Mouse (Mus musculus) hindbrain, embryonic 13.5 days (tissue): ENCODE data around the gene C8b. TPM values are rescaled to one million over a fixed set of nuclear protein-coding genes. Genes with fewer than 3 reads are reported as not detected.
A peak's percentile ranks its signal among the peaks of the same experiment; 100 is the strongest.

Experiments
- ATAC-seq: fragments of 200-750 bp; cut with Nextera tagmentation; 2 replicates; pipeline ENCODE4 v1.8.0; 2017; ENCODE audit warnings: moderate TSS enrichment; ENCODE audit not compliant: low FRiP score
- H3K27ac ChIP-seq: fragments of 300-500 bp; sonication (generic); 2 replicates; pipeline ENCODE4 v1.5.1; 2015; ENCODE audit warnings: inconsistent platforms, mild to moderate bottlenecking, moderate library complexity
- H3K27me3 ChIP-seq: fragments of 300-500 bp; sonication (generic); 2 replicates; pipeline ENCODE4 v1.6.1; 2015; ENCODE audit warnings: mild to moderate bottlenecking, inconsistent platforms
- H3K36me3 ChIP-seq: fragments of 300-500 bp; sonication (generic); 2 replicates; pipeline ENCODE4 v1.6.1; 2015; ENCODE audit warnings: mild to moderate bottlenecking, inconsistent platforms
- H3K4me1 ChIP-seq: fragments of 300-500 bp; sonication (generic); replicated peaks from 2 replicates; pipeline ENCODE4 v1.6.1; 2015; ENCODE audit warnings: inconsistent platforms
- H3K4me2 ChIP-seq: fragments of 300-500 bp; sonication (generic); 2 replicates; pipeline ENCODE4 v1.6.1; 2015; ENCODE audit warnings: inconsistent platforms, mild to moderate bottlenecking, moderate library complexity
- H3K4me3 ChIP-seq: fragments of 300-500 bp; sonication (generic); 2 replicates; pipeline ENCODE4 v1.5.1; 2015; ENCODE audit warnings: mild to moderate bottlenecking, inconsistent platforms
- H3K9ac ChIP-seq: fragments of 300-500 bp; sonication (generic); 2 replicates; pipeline ENCODE4 v1.6.1; 2015; ENCODE audit warnings: mild to moderate bottlenecking, inconsistent platforms
- H3K9me3 ChIP-seq: fragments of 300-500 bp; sonication (generic); 2 replicates; pipeline ENCODE4 v1.6.1; 2016; ENCODE audit warnings: inconsistent platforms
- WGBS: fragments of 180-500 bp; shearing (Covaris S2); methylation state at CpG from one replicate; pipeline ENCODE4 v1.1.7; 2015; 5-methylcytosine and 5-hydroxymethylcytosine counted together
- polyA plus RNA-seq: library from polyadenylated mRNA; unstranded; fragments of >200 nt; fragmentation: Nextera tagmentation; extraction: Ambion mirVana; gene quantifications from 2 replicates; pipeline ENCODE4 v1.2.1, GENCODE M21; 2015

Gene C8b
- polyA plus RNA-seq, 1 experiment from 2014 or later: not detected

DNA sequence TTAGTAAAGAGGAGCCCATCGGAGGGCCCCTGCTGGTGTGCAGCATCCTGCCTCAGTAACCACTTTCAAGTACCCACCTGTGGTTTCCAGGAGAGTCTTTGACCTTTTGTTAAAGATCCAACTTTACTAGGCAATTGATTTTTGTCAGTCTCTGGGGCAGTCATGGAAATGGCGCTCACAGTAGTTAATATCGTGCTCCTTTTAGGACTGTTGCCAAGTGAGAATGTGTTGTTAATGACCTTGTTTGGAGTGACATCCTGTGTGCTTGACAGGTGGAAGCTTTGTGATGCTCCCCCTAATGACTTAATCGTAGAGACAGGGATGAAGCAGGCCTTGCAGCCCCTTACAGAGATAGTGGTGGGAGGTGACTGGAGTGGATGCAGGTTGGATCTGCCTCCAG lies 4.2 kb downstream of the C8b start:
- Histone ChIP-seq H3K4me3 (no peak overlapping the region), H3K36me3 (no peaks in the 10 kb centered on the region), H3K4me2 (no peak overlapping the region), H3K27me3 (no peaks in the 10 kb centered on the region), H3K9ac (no peak overlapping the region), H3K27ac (no peak overlapping the region), H3K4me1 (peaks cover 6% of the 10 kb centered on the region), H3K9me3 (peaks cover 3% of the 10 kb centered on the region; the same call in 1 of the 2 replicates)
- no peak for ATAC-seq
- 61% methylated on average over 4 of the region's 4 CpGs for WGBS

DNA sequence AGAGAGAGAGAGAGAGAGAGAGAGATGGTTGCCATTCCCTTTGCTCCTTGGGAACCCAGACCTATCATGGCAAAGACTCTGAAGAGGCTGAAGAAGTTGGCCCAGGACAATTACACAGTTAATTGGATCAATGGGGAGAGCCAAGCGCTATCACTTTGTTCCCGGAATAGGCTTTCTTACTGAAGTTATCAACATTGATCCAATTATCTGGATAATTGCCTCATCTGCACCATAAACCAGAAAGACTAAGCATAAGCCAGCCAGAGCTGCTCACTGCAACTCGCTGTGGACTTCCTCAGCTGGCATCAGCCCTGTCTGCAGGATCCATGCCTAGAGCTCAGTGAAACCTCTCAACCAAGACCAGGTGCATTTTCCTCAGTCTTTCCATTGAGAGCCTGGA lies 9.5 kb downstream of the C8b start:
- H3K36me3 ChIP-seq: no peaks in the 10 kb centered on the region
- H3K9me3 ChIP-seq: no peaks in the 10 kb centered on the region
- H3K9ac ChIP-seq: no peak overlapping the region
- H3K4me3 ChIP-seq: no peak overlapping the region
- H3K4me2 ChIP-seq: no peak overlapping the region
- WGBS: 67% methylated on average over 3 of the region's 3 CpGs
- no peak overlapping the region for H3K27ac ChIP-seq
- ATAC-seq: no peak
- no peaks in the 10 kb centered on the region for H3K27me3 ChIP-seq
- no peaks in the 10 kb centered on the region for H3K4me1 ChIP-seq

DNA sequence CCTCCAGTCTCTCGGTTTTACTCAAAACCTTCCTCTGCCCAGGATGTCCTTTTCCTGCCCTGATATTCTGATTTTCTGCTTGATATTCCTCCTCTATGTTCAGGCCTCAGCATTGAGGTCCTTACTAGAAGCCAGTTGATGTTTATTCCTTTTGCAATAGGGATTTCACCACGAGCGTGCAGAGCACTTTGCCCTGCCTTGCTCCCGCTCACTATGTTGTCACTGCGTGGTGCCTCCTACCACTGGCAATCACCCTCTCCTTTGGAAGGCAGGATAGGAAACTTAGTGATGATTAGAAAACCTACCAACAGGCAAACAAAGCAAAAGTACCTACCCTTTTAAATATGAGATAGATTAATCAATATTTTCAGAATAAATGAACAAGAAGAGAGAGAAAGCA lies 13.3 kb downstream of the C8b start:
- Histone ChIP-seq H3K9me3 (no peaks in the 10 kb centered on the region), H3K4me3 (no peak overlapping the region), H3K27me3 (no peaks in the 10 kb centered on the region), H3K9ac (no peak overlapping the region), H3K4me1 (no peaks in the 10 kb centered on the region), H3K4me2 (no peak overlapping the region), H3K27ac (no peak overlapping the region), H3K36me3 (no peaks in the 10 kb centered on the region)
- no peak for ATAC-seq
- WGBS: 87% methylated on average over 5 of the region's 5 CpGs

DNA sequence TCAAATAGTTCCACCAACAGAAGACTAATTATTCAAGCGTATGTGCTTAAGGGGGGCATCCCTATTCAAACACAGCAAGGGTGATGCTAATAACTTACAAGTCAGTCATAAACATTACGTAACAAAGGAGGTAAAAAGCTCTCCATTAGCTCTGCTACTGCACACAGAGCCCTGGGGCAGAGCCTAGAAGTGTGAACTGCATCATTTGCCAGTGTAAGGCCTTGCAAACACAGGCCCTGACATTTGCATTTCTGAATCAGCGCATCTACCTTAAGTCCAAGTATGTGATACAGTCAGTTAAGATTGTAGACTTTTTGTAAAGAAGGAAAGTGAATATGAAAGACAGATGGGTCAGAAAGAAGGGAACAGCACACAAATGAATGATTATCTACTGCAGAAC lies 15.3 kb downstream of the C8b start:
- H3K4me1 ChIP-seq: no peaks in the 10 kb centered on the region
- no peak overlapping the region for H3K9ac ChIP-seq
- no peak overlapping the region for H3K4me3 ChIP-seq
- no peaks in the 10 kb centered on the region for H3K27me3 ChIP-seq
- H3K4me2 ChIP-seq: no peak overlapping the region
- H3K27ac ChIP-seq: no peak overlapping the region
- 86% methylated on average over 3 of the region's 3 CpGs for WGBS
- no peaks in the 10 kb centered on the region for H3K9me3 ChIP-seq
- no peaks in the 10 kb centered on the region for H3K36me3 ChIP-seq
- ATAC-seq: no peak

DNA sequence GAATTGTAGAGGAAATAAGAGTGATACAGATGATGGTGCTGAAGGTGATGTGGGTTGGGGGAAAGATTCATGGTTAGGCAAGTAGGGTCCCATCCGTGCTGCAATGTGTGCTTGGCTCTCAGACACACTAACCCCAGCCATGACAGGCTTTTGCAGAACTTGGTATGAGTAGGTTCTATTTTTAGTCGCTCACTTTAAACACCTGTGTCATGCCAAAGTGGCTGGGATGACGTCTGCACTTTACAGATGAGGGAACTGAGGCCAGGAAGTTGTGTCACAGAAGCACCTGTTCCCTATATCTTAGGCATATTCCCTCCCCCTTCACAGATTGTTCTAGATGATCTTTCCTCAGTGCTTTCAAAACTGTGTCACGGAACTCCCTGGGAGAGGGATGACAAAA lies 16.2 kb downstream of the C8b start:
- Histone ChIP-seq H3K9ac (no peak overlapping the region), H3K27me3 (no peaks in the 10 kb centered on the region), H3K4me2 (no peak overlapping the region), H3K9me3 (no peaks in the 10 kb centered on the region), H3K4me1 (no peaks in the 10 kb centered on the region), H3K27ac (no peak overlapping the region), H3K4me3 (no peak overlapping the region), H3K36me3 (no peaks in the 10 kb centered on the region)
- WGBS: 93% methylated on average over 4 of the region's 4 CpGs
- no peak for ATAC-seq

DNA sequence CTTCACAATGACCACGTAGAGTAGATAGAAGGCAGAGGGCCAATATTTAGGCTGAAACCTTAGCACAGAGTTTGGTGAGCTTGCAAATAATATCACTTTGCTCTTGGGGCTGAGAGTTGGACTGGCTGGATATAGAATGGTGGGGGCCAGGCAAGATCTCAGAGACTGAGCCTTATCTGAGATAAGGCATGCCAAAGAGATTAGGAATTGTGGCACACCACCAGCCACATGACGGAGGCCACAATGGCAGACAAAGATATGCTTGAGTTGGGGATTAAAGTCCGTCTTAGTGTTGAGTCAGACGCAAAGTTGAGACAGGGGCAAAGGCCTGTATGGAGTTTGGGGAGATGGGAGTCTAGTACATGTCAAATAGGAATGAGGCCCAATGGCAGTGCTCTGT lies 26.0 kb downstream of the C8b start:
- Histone ChIP-seq H3K4me3 (no peak overlapping the region), H3K9me3 (no peaks in the 10 kb centered on the region), H3K27me3 (no peaks in the 10 kb centered on the region), H3K36me3 (no peaks in the 10 kb centered on the region), H3K4me1 (no peaks in the 10 kb centered on the region; the same call in 1 of the 2 replicates), H3K27ac (no peak overlapping the region), H3K4me2 (no peak overlapping the region), H3K9ac (no peak overlapping the region)
- WGBS: 96% methylated on average over 4 of the region's 4 CpGs
- ATAC-seq: no peak

DNA sequence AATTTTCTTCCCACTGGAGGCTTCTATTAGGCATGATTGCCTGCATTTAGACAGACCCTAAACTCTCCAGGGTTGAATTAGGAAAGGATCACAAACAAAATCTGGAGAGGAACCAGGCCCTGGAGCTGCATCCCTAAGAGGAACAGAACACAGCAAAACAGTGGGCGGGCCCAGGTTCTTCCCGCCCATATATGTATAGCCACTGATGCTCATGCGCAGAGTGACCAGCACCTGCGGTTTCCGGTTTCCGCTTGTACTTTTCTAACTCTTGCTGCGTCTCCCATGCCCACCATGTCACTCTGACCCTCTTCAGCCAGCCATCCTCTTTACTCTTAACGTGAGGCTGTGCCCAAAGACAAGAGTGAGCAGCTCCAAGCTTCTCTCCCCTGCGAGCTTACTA lies 32.8 kb downstream of the C8b start:
- no peak overlapping the region for H3K4me3 ChIP-seq
- no peak overlapping the region for H3K9ac ChIP-seq
- H3K27me3 ChIP-seq: no peaks in the 10 kb centered on the region
- H3K4me1 ChIP-seq: peaks cover 8% of the 10 kb centered on the region
- H3K36me3 ChIP-seq: no peaks in the 10 kb centered on the region
- no peak overlapping the region for H3K4me2 ChIP-seq
- WGBS: 83% methylated on average over 9 of the region's 9 CpGs
- H3K27ac ChIP-seq: no peak overlapping the region
- ATAC-seq: no peak
- H3K9me3 ChIP-seq: no peaks in the 10 kb centered on the region

DNA sequence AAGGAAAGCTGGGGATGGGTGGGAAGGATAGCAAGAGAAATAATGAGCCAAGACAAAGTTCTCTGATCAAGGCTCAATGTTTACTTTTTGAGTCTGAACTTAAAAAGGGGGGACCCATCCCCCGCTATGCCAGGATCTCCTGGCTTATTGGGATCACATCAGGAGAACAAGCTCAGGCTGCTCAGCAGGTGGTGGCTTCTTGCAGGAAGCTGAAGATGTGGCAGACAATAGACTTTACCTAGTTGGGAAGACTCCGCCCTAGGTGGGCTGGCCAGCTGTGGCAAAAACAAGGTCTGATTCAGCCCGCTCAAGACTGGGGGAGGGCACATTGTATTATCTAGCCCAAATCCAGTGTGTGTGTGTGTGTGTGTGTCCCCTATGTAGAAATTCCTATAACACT lies 35.5 kb downstream of the C8b start:
- no peaks in the 10 kb centered on the region for H3K36me3 ChIP-seq
- H3K27me3 ChIP-seq: no peaks in the 10 kb centered on the region
- 89% methylated on average over 3 of the region's 3 CpGs for WGBS
- no peaks in the 10 kb centered on the region for H3K9me3 ChIP-seq
- no peak overlapping the region for H3K4me2 ChIP-seq
- no peak overlapping the region for H3K27ac ChIP-seq
- no peak for ATAC-seq
- H3K4me1 ChIP-seq: peaks cover 17% of the 10 kb centered on the region; the same call in 1 of the 2 replicates
- H3K9ac ChIP-seq: no peak overlapping the region
- no peak overlapping the region for H3K4me3 ChIP-seq

DNA sequence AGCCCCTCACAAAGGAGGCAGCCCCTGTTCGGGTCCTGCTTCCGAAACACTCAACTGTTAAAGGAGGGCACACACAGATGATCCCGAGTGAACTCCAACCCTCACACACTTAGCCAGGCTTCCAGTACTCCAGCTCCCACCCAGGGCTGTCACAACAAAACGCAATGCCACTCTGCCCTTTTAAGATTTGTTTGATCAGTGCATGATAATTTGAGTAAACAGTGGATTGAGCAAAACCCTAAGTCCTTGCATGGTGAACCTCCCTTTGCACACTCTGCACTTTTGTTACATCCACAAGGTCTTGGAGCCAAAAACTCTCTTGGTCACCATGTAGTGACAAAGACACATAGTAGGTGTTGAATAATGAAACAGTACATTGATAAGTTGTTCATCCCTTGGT lies 38.0 kb downstream of the C8b start:
- H3K27me3 ChIP-seq: no peaks in the 10 kb centered on the region
- WGBS: 88% methylated on average over 4 of the region's 4 CpGs
- ATAC-seq: no peak

DNA sequence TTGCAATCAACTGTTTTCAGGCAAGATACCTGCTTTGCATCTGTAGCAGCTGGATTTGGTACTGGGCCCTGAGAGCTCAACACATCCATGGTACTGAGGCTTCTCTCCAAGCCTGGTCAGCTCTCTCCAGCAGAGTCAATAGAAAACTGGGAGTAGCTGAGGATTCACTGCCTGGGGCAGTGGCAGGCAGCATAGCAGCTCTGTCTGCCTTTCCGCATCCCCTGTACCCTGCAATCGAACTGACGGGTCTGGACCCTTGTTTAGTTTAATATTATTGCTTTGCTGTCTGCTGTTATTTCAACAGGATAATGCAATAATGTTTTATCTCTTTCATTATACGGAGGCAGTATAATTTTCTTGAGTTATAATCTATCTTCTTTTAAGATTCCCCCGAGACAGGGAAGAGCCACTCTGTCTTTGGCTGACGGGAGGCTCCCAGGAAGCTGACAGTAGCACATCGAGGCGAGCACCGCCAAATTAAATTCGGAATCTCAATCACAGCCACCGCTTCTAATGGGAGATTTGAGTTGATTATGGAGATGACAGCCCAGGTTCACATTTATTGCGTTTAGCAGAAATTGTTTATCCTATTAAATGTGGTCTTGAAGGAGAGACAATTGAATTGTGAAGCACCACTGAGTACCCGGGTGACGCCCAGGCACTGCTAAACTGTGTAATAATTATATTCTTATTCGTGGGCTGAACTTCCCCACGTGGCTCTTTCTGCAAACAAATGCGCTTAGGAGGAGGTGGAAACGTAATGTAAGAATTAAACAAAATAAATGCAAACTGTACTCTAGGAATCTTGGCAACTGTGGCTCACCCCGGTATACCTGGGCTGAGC lies 39.5 kb downstream of the C8b start:
- WGBS: 54% methylated on average over 19 of the region's 19 CpGs
- no peak overlapping the region for H3K4me2 ChIP-seq
- H3K27me3 ChIP-seq: no peaks in the 10 kb centered on the region
- H3K4me3 ChIP-seq: no peak overlapping the region
- no peaks in the 10 kb centered on the region for H3K36me3 ChIP-seq
- no peaks in the 10 kb centered on the region for H3K9me3 ChIP-seq
- peak overlapping the region; percentile 12; the same call in 1 of the 2 replicates for H3K27ac ChIP-seq
- 0 out of 2 replicates have a peak, but pooled peaks have one; percentile 65 for ATAC-seq
- peaks cover 12% of the 10 kb centered on the region for H3K4me1 ChIP-seq
- H3K9ac ChIP-seq: no peak overlapping the region

More for the DNA sequence above, 38.0 kb downstream of the C8b start:
- no peak overlapping the region for H3K4me3 ChIP-seq
- H3K36me3 ChIP-seq: no peaks in the 10 kb centered on the region
- 0 out of 2 replicates have a peak, but pooled peaks cover 10% of the 10 kb centered on the region for H3K4me1 ChIP-seq
- no peaks in the 10 kb centered on the region for H3K9me3 ChIP-seq
- no peak overlapping the region for H3K4me2 ChIP-seq
- H3K9ac ChIP-seq: no peak overlapping the region
- no peak overlapping the region for H3K27ac ChIP-seq

DNA sequence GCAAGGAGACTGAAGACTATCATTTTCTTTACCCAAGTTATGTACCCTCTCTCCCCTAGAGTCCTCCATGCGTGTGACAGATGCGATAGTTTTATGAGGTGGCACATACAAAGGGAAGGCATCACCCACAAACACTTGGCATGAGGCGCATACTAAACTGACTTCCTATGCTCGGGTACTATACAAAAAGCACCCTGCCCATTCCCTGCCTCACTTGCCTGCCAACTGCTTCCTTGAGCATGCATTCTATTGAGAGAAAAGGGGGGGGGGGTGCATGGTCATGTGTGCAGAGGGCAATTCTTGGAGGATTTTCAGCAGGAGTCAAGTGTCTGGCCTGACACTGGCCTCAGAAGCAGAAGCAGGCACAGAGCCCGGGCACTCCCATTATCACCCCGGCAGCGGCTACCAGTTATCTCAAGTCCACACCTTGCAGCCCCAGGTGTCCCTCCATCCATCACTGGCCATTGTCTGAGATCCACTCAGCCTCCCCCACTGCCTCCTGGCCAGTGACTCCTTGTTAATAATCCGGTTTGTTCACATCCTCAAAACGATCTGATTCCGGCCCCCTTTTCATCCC lies 44.7 kb downstream of the C8b start:
- Histone ChIP-seq H3K9ac (no peak overlapping the region), H3K27ac (no peak overlapping the region), H3K36me3 (no peaks in the 10 kb centered on the region), H3K9me3 (no peaks in the 10 kb centered on the region), H3K4me3 (no peak overlapping the region), H3K27me3 (no peaks in the 10 kb centered on the region), H3K4me1 (peaks cover 10% of the 10 kb centered on the region), H3K4me2 (no peak overlapping the region)
- 65% methylated on average over 10 of the region's 10 CpGs for WGBS
- ATAC-seq: peak; percentile 52; the same call in 1 of the 2 replicates

DNA sequence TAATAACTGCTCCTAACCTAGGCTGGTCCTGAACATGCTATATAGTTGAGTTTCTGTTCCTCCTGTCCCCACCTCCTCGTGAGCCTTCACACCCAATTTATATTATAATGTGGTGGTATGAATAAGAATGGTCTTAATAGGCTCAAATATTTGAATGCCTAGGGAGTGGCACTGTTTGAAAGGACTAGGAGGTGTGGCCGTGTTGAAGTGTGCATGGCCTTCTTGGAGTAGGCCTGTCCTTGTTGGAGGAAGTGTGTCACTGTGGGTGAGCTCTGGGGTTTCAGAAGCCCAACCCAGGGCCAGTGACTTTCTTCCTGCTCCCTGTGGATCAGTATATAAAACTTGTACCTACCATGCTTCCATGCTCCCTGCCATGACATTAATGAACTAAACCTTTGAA lies 47.5 kb downstream of the C8b start:
- peaks cover 10% of the 10 kb centered on the region for H3K4me1 ChIP-seq
- no peaks in the 10 kb centered on the region for H3K36me3 ChIP-seq
- H3K4me2 ChIP-seq: no peak overlapping the region
- no peak overlapping the region for H3K9ac ChIP-seq
- no peak for ATAC-seq
- no peak overlapping the region for H3K27ac ChIP-seq
- WGBS: 71% methylated on average over 2 of the region's 2 CpGs
- no peaks in the 10 kb centered on the region for H3K27me3 ChIP-seq
- H3K9me3 ChIP-seq: no peaks in the 10 kb centered on the region
- H3K4me3 ChIP-seq: no peak overlapping the region
